Mouse (Mus musculus) MEL (cell line): ENCODE measurements around the gene Ankmy2. TPM values are rescaled to one million over a fixed set of nuclear protein-coding genes. Genes with fewer than 3 reads are reported as not detected.

Experiments
- DNase-seq: peaks from one replicate; pipeline ENCODE4 v3.0.0; 2011; ENCODE audit warnings: low read depth, low spot score
- H3K27ac ChIP-seq: 2 replicates; pipeline ENCODE4 v1.5.1; 2012; ENCODE audit warnings: low read depth, mild to moderate bottlenecking, control low read depth, low read length, moderate library complexity; ENCODE audit not compliant: control insufficient read depth
- H3K27me3 ChIP-seq, 2 experiments: fragments of 150-350 bp in 1 of 2; sonication (generic) in 1 of 2; 2 replicates each; pipeline ENCODE4 v1.6.1; 2012; ENCODE audit warnings: low read length in 2 of 2, mild to moderate bottlenecking in 2 of 2, improper control_type of control experiment in 1 of 2, moderate library complexity in 1 of 2; ENCODE audit not compliant: insufficient read depth in 2 of 2, control insufficient read depth in 1 of 2
- H3K36me3 ChIP-seq, 2 experiments: 2 replicates each; pipeline ENCODE4 v1.6.1; 2012 to 2014; ENCODE audit warnings: low read length in 2 of 2, improper control_type of control experiment in 1 of 2, inconsistent platforms in 1 of 2, mild to moderate bottlenecking in 1 of 2; ENCODE audit not compliant: insufficient read depth in 2 of 2, control insufficient read depth in 1 of 2
- H3K4me1 ChIP-seq, 2 experiments: fragments of 150-350 bp in 1 of 2; sonication (generic) in 1 of 2; 2 replicates each; pipeline ENCODE4 v1.6.1; 2012; ENCODE audit warnings: low read length in 2 of 2, improper control_type of control experiment in 1 of 2, mild to moderate bottlenecking in 1 of 2; ENCODE audit not compliant: insufficient read depth in 2 of 2, control insufficient read depth in 1 of 2
- H3K4me3 ChIP-seq, 2 experiments: fragments of 150-350 bp in 1 of 2; sonication (generic) in 1 of 2; 2 replicates each; pipeline ENCODE4 v1.5.1; 2012; ENCODE audit warnings: low read depth in 2 of 2, low read length in 2 of 2, mild to moderate bottlenecking in 2 of 2, moderate library complexity in 2 of 2, control low read depth in 1 of 2, improper control_type of control experiment in 1 of 2; ENCODE audit not compliant: control insufficient read depth in 1 of 2, insufficient read depth in 1 of 2
- H3K79me2 ChIP-seq: 2 replicates; pipeline ENCODE4 v1.6.1; 2012; ENCODE audit warnings: mild to moderate bottlenecking, low read length, moderate library complexity; ENCODE audit not compliant: control insufficient read depth, poor library complexity, insufficient read depth
- H3K9ac ChIP-seq: 2 replicates; pipeline ENCODE4 v1.6.1; 2012; ENCODE audit warnings: low read depth, mild to moderate bottlenecking, control low read depth, low read length, moderate library complexity; ENCODE audit not compliant: control insufficient read depth, poor library complexity, severe bottlenecking
- H3K9me3 ChIP-seq: fragments of 150-350 bp; sonication (generic); replicated peaks from 2 replicates; pipeline ENCODE4 v1.6.1; 2012; ENCODE audit warnings: mild to moderate bottlenecking, low read length, improper control_type of control experiment, moderate library complexity; ENCODE audit not compliant: insufficient read depth
- ELF1 ChIP-seq: IDR thresholded peaks from 2 replicates; pipeline ENCODE4 v1.6.1; 2014; ENCODE audit warnings: low read depth, mild to moderate bottlenecking, inconsistent platforms, low read length, improper control_type of control experiment, moderate library complexity
- EP300 ChIP-seq, 2 experiments: IDR thresholded peaks; 2 replicates each; pipeline ENCODE4 v1.6.1; 2011; ENCODE audit warnings: improper control_type of control experiment in 2 of 2, low read length in 2 of 2, low read depth in 1 of 2, mild to moderate bottlenecking in 1 of 2
- GATA1 ChIP-seq: IDR thresholded peaks from 2 replicates; pipeline ENCODE4 v1.6.1; 2011; ENCODE audit warnings: low read depth, low read length, improper control_type of control experiment
- KAT2A ChIP-seq: conservative IDR thresholded peaks from 2 replicates; pipeline ENCODE4 v1.6.1; 2012; ENCODE audit warnings: low read depth, low read length, improper control_type of control experiment, inconsistent platforms
- MEF2A ChIP-seq: IDR thresholded peaks from 2 replicates; pipeline ENCODE4 v1.6.1; 2014; ENCODE audit warnings: low read depth, mild to moderate bottlenecking, inconsistent platforms, low read length, improper control_type of control experiment; ENCODE audit not compliant: poor library complexity, insufficient replicate concordance, severe bottlenecking; ENCODE audit errors: extremely low read depth
- MYB ChIP-seq: IDR thresholded peaks from 2 replicates; pipeline ENCODE4 v1.6.1; 2011; ENCODE audit warnings: mild to moderate bottlenecking, low read depth, low read length, improper control_type of control experiment
- NELFE ChIP-seq: IDR thresholded peaks from 2 replicates; pipeline ENCODE4 v1.6.1; 2011; ENCODE audit warnings: low read depth, low read length, improper control_type of control experiment
- NRF1 ChIP-seq: IDR thresholded peaks from 2 replicates; pipeline ENCODE4 v1.6.1; 2014; ENCODE audit warnings: low read depth, mild to moderate bottlenecking, inconsistent platforms, low read length, improper control_type of control experiment, moderate library complexity; ENCODE audit not compliant: poor library complexity, insufficient read depth, severe bottlenecking
- RCOR1 ChIP-seq: IDR thresholded peaks from 2 replicates; pipeline ENCODE4 v1.6.1; 2012; ENCODE audit warnings: low read depth, mild to moderate bottlenecking, inconsistent platforms, low read length, improper control_type of control experiment
- SMC3 ChIP-seq: IDR thresholded peaks from 2 replicates; pipeline ENCODE4 v1.6.1; 2011; ENCODE audit warnings: low read depth, low read length, improper control_type of control experiment
- ZNF384 ChIP-seq: IDR thresholded peaks from 2 replicates; pipeline ENCODE4 v1.6.1; 2012; ENCODE audit warnings: low read depth, mild to moderate bottlenecking, inconsistent platforms, low read length, improper control_type of control experiment
- polyA plus RNA-seq, 2 experiments: library from polyadenylated mRNA; stranded (reverse) in 1 of 2; unstranded in 1 of 2; fragments of >175 nt in 1 of 2; fragments of >200 nt in 1 of 2; gene quantifications; 2 replicates each; pipeline versions ENCODE4 v1.2.1 to v1.2.4; 2012; ENCODE audit warnings: low replicate concordance in 2 of 2, low read depth in 1 of 2; ENCODE audit not compliant: insufficient read length in 2 of 2, insufficient read depth in 1 of 2, missing spikeins in 1 of 2
- total RNA-seq: library from RNA; depleted of rRNA; stranded (reverse); fragments of 300-350 nt; gene quantifications from 2 replicates; pipeline ENCODE4 v1.2.3, GENCODE M21; 2012

Ankmy2 gene
- total and polyA plus RNA-seq, 3 experiments, result 14.3 to 15.3 TPM; not detected in 1

GRCm38 (mm10) chr12:36189610-36190009 lies 32.7 kb downstream of the Ankmy2 start:
- Histone ChIP-seq H3K27me3 (no peaks in the 10 kb centered on the region), H3K27ac (no peak overlapping the region), H3K9ac (no peak overlapping the region), H3K4me1 (peaks cover 0 to 4% of the 10 kb centered on the region in 2 experiments; a peak in 1 of 4 replicates), H3K36me3 (peaks cover 0 to 2% of the 10 kb centered on the region in 2 experiments; a peak in 2 of 4 replicates), H3K79me2 (no peaks in the 10 kb centered on the region), H3K9me3 (no peaks in the 10 kb centered on the region), H3K4me3 (no peak overlapping the region)
- TF ChIP-seq ZNF384 (no peak), NELFE (no peak), NRF1 (no peak), MYB (no peak), SMC3 (no peak), MEF2A (no peak)
- DNase-seq, result no peak

- peak; percentile 47 for DNase-seq
- Histone ChIP-seq H3K4me3 (no peak overlapping the region), H3K36me3 (peaks cover 0 to 2% of the 10 kb centered on the region in 2 experiments; a peak in 2 of 4 replicates), H3K27ac (no peak overlapping the region), H3K79me2 (no peaks in the 10 kb centered on the region), H3K4me1 (peaks cover 0 to 4% of the 10 kb centered on the region in 2 experiments; a peak in 1 of 4 replicates), H3K9me3 (no peaks in the 10 kb centered on the region), H3K9ac (no peak overlapping the region), H3K27me3 (no peaks in the 10 kb centered on the region)
- TF ChIP-seq RCOR1 (no peak), KAT2A (no peak), EP300 (IDR thresholded peaks at IDR 0.05; ENCODE audit: low read depth in 1 of 2, low read length in 2 of 2) (no peak), ELF1 (peak; percentile 50; the same call in 1 of the 2 replicates)
Observed at GRCm38 (mm10) chr12:36190343-36190742, 33.4 kb downstream of the Ankmy2 start.

DNA sequence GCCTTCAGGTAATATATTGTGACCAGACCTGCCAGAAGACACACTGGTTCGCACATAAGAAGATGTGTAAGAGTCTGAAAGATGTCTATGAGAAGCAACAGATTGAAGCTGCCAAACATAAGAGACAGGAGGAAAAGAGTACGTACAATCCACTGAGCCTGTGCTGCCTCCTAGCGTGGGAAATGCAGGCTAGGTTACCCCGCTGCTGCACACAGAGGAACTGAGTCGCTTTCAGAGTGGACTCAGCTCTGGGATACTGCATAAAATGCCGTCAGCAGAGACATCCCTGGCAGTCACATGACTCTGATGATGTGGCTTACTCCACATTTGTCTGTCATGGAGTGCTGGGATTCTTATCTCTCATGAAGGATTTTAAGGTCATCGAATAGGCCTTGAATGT lies 38.1 kb downstream of the Ankmy2 start:
- H3K9ac ChIP-seq, result no peak overlapping the region
- H3K27ac ChIP-seq, result no peak overlapping the region
- H3K4me1 ChIP-seq, result peaks cover 0 to 3% of the 10 kb centered on the region in 2 experiments; a peak in 1 of 4 replicates
- H3K36me3 ChIP-seq, result peaks cover 0 to 4% of the 10 kb centered on the region in 2 experiments; a peak in 2 of 4 replicates
- H3K4me3 ChIP-seq, result no peak overlapping the region
- TF ChIP-seq GATA1, result no peak
- TF ChIP-seq, all 39 proteins: peak for 0
- DNase-seq, result no peak
- Histone ChIP-seq H3K79me2 (no peaks in the 10 kb centered on the region), H3K9me3 (no peaks in the 10 kb centered on the region), H3K27me3 (no peaks in the 10 kb centered on the region)
